20 mouse cellular contexts compared by ENCODE assay signal in genomic region chr10:96693766-96694165, GRCm38 (mm10).
A peak's percentile ranks its signal among the peaks of the same experiment; 100 is the strongest.
DNase-seq lines count a peak whose midpoint lies in the region; ATAC-seq lines count a peak whose summit lies in the region.
"Had no signal": no experiment of that assay in that cellular context is flagged by ENCODE, and none has a peak within 500 bp of the region (broad histone marks: within the 10 kb centered on the region; RNA-seq: fewer than 3 reads in every experiment).

No protein-coding gene starts in this region.

- no peaks in the 10 kb centered on the region for H3K9me3 ChIP-seq in forebrain, embryonic 12.5 days
- H3K9me3 ChIP-seq: embryonic facial prominence, embryonic 15.5 days; hindbrain, embryonic 10.5 days; limb, embryonic 13.5 days; liver, embryonic 13.5 days had no signal

- no peak overlapping the region for H3K9ac ChIP-seq in forebrain, embryonic 12.5 days
- H3K9ac ChIP-seq: embryonic facial prominence, embryonic 15.5 days; limb, embryonic 13.5 days; liver, embryonic 13.5 days; lung, embryonic 14.5 days had no signal

- no peak overlapping the region for H3K4me3 ChIP-seq in forebrain, embryonic 12.5 days (replicated peaks)
- H3K4me3 ChIP-seq: embryonic facial prominence, embryonic 15.5 days; gastrocnemius, adult 2 months; hindbrain, embryonic 10.5 days; limb, embryonic 13.5 days; liver, embryonic 13.5 days had no signal

- no peaks in the 10 kb centered on the region for H3K36me3 ChIP-seq in forebrain, embryonic 12.5 days (replicated peaks)
- H3K36me3 ChIP-seq: embryonic facial prominence, embryonic 15.5 days; hindbrain, embryonic 10.5 days; limb, embryonic 13.5 days; liver, embryonic 13.5 days had no signal

- ATAC-seq in CD4-positive, CD25-positive, alpha-beta regulatory T cell, adult 4 months, result peak; percentile 47
- ATAC-seq in forebrain, embryonic 12.5 days (ENCODE audit: low FRiP score), result no peak
- ATAC-seq: hindbrain, postnatal 0 days had no signal

- no peaks in the 10 kb centered on the region for H3K27me3 ChIP-seq in forebrain, embryonic 12.5 days
- H3K27me3 ChIP-seq: embryonic facial prominence, embryonic 15.5 days; limb, embryonic 13.5 days; liver, embryonic 13.5 days had no signal

- DNase-seq in CD4-positive helper T cell, adult 2 months (ENCODE audit: low read depth, low spot score), result peak; percentile 74
- DNase-seq in naive thymus-derived CD4-positive, alpha-beta T cell, adult 2 months (ENCODE audit: low read depth), result peak; percentile 84
- DNase-seq in thymus, postnatal 25 days, result peak; percentile 75
- no peak for DNase-seq in frontal cortex, postnatal 14 days (ENCODE audit: low spot score in 2 of 2)
- DNase-seq in cerebellum, adult 11 months, result no peak
- DNase-seq: adrenal gland, adult 8-10 months; cerebellum, postnatal 10 days; gastrocnemius, adult 2 months; kidney, adult 18-20 months; liver, embryonic 13.5 days; lung, embryonic 14.5 days; retina, postnatal 1 day; right cerebral cortex, postnatal 4 days had no signal

- H3K4me2 ChIP-seq in forebrain, embryonic 12.5 days, result no peak overlapping the region
- H3K4me2 ChIP-seq: embryonic facial prominence, embryonic 15.5 days; limb, embryonic 13.5 days; liver, embryonic 13.5 days; lung, embryonic 14.5 days had no signal

- H3K4me1 ChIP-seq in forebrain, embryonic 12.5 days, result no peaks in the 10 kb centered on the region

- no peak overlapping the region for H3K27ac ChIP-seq in forebrain, embryonic 12.5 days
- H3K27ac ChIP-seq: embryonic facial prominence, embryonic 15.5 days; gastrocnemius, adult 2 months; hindbrain, embryonic 10.5 days; hindbrain, postnatal 0 days; kidney, postnatal 0 days; limb, embryonic 13.5 days; liver, embryonic 13.5 days had no signal

- 84% methylated on average over 6 of the region's 6 CpGs for WGBS in forebrain, embryonic 12.5 days

Comparison
In these comparisons a context has a peak if more than half of its experiments do, and no peak if none do; other contexts are left out.
1. DNase-seq: peak in CD4-positive helper T cell, adult 2 months (single experiment), naive thymus-derived CD4-positive, alpha-beta T cell, adult 2 months (single experiment) and thymus, postnatal 25 days (single experiment); none in frontal cortex, postnatal 14 days (0 of 2) and cerebellum, adult 11 months (single experiment).